Mouse (Mus musculus) lung, postnatal 4 days (tissue): Measurements from ENCODE around the gene Rara.
"Not testable (repeated sequence)": the region's sequence is repeated elsewhere in the genome, so short reads cannot be mapped to it uniquely, and the experiment has no call there.

Source experiments
- DNase-seq, 2 experiments: peaks; one replicate each; pipeline ENCODE4 v3.0.0; 2021

Rara gene

DNA sequence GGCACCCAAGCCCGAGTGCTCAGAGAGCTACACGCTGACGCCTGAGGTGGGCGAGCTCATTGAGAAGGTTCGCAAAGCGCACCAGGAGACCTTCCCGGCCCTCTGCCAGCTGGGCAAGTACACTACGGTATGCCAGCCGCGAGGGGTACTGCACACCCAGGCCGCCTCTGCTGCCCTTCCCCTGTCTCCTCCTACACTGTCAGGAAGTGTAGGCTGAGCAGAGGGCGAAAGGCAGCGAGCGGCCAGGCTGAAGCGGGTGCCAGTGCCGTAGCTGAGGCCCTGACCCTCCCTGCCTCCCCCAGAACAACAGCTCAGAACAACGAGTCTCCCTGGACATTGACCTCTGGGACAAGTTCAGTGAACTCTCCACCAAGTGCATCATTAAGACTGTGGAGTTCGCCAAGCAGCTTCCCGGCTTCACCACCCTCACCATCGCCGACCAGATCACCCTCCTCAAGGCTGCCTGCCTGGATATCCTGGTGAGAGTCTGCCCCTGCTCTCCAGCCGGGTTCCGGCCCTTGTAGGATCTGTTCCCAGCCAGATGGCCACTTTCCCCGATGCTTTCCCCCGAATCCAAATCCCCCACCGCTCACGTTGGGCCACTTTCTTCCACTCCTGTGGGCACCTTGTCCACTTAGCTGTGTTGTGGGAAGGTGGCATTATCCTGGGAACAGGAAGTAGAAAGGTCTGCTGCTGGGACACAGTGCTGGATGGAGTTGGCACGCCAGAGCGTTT is 42.7 kb downstream of the Rara start:
- peak in 1 of 2 experiments; percentile 17 for DNase-seq

DNA sequence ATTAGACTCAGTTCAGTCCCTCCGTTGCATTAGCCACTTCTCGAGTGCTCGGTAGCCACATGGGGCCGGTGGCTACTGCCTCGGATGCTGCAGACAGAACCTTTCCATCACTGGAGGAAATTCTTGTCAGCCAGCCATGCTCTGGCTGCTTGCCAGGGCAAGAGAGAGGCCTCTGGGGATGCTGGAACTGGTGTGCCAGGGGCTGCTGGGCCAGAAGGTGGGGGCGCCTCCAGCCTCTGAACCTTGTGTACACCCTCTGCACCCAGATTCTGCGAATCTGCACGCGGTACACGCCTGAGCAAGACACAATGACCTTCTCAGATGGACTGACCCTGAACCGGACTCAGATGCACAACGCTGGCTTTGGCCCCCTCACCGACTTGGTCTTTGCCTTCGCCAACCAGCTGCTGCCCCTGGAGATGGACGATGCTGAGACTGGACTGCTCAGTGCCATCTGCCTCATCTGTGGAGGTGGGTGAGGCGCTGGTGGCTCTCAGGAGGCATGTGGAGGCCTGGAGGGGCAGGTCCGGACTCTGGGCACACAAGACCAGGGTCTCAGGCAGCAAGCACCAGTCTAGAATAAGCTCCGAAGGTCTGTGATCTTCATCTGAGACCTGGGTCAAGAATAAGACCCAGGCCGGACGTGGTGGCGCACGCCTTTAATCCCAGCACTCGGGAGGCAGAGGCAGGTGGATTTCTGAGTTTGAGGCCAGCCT is 43.9 kb downstream of the Rara start:
- peak; percentile 68 to 83 for DNase-seq

DNA sequence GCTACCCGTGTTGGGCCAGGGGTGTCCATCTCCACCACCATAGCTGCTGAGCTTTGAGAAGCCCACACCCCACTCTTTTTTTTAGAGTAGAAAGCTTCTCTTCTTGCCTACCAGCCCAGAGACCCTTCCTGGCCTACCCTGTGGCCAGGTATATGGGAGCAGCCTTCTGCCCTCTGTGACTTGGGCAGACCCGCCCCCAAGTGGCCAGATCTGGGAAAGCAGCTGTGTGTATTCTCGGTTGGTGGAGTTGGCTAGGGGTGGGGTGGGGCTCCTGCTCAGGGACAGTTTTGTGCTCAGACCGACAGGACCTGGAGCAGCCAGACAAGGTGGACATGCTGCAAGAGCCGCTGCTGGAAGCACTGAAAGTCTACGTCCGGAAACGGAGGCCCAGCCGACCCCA is 44.6 kb downstream of the Rara start:
- DNase-seq = peak; percentile 84 to 92

DNA sequence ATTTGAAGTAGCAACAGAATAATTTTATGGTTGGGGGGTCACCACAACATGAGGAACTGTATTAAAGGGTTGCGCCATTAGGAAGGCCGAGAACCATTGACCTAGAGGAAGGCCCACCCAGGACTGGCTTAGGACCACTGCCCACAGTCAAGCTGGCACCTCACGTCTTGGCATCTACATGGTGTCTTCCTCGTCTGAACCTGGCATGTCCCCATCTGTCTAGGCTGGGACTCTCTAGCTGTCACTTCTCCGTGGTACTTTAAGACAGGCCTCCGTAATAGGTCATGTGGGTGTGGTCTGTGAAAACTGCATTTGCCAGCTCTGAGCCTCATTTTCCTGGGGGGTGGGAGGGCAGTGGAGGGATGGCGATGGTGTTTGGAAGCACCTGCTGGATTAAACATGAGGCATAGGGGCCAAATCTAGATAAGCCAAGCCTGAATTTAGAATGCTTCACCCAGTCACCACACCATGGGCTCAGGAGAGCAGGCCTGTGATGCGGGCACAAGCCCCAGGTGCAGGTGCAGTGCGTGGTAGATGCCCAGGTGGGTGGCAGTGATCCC is 45.3 kb downstream of the Rara start:
- no peak for DNase-seq

DNA sequence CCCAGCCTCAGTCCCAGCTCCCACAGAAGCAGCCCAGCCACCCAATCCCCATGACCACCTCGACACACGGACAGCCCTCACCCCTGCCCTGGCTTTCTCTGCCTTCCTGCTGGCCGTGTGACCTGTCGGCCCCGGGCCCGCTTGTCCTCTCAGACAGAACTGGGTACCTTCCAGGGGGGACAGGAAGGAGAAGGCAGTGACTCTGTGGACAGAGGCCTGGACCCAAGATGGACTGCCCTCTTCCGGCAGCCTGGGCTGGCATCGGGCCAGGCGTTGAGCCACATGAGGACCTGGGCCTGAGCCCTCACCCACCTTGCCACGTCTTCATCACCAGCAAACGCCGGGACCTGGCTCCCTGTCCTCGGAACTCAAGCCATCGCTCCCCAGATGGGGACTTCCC is 46.0 kb downstream of the Rara start:
- DNase-seq = peak; percentile 43 to 65

DNA sequence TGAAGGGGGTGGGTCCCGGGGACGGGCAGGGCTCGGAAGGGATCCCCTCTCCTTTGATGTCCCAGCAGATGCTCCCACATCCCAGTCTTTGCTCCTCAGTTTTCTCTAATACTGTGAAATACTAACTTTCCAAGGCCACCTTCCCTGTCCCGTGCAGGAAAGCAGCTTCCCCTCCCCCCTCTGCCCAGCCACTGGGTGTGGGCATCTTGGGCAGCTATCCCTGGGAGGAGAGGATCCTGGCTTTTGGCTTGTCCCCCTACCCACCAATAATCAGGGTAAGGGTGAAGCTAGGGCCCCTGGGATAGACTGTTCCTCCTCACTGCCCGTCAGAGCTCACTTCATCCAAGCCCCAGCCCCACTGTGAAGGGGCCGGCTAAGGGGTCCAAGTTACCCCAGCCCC is 46.6 kb downstream of the Rara start:
- no peak for DNase-seq

DNA sequence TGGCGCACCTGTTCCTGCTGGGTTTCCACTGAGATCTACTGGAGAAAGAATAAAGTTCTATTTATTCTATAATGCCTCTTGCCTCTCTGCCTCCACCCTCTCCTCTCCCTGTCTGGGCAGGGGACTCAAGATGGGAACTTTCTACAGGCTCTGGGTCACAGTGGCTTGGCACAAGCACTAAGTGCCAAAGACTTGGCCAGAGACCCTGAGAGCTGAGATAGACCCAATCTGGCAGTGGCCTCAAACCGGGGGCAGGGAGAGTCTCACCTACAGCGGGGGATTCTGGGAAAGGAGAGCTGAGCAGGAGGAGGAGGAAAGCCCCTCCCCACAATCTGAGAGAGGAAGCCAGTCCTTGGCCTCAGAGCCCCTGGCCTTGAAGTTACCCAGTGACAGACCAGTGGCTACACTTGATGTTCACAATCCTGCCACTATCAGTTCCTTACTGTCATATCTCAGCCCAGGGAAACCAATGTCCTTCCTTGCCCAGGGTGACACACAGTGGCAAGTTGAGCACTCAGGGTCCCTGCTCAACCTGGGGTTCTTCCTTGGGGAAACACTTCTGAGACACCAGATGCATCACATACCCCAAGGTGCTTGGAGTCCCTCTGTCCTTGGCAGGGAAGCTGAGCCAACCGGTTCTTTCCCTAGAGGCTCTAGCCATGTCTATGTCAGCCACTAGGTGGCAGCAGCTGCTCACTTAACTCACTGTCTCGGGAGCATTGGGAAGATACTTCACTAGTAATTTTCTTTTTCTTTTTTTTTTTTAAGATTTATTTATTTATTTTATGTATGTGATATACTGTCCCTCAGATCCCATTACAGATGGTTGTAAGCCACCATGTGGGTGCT is 47.5 kb downstream of the Rara start:
- peak; percentile 72 to 82 for DNase-seq

DNA sequence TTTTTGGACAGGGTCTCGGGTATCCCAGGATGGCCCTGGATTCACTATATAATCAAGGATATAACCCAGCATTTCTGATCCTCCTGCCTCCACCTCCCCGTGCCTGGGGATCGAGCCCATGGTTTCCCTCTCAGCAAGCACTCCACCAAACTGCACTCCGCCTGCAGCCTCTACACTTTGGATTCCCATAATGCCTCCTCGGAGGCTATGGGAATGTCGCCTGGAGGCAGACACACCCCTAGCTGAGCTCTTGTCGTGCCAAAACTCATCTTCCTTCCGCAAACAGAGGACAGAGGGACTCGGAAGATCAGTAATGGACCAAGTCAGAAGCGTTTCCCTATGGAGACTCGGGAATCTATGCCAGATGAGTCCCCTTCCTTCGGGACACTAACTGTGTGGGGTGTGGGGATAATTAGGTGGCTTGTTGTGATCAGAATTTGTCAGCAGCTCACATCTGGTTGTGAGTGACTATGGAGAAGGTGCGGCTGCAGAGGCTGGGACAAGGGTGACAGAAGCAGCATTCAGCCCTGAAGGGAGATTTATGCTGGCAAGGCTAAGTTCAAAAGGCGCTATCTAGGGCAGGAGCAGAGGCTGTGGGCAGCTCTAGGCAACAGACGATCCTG is 51.0 kb downstream of the Rara start:
- DNase-seq = peak in 1 of 2 experiments; percentile 28

DNA sequence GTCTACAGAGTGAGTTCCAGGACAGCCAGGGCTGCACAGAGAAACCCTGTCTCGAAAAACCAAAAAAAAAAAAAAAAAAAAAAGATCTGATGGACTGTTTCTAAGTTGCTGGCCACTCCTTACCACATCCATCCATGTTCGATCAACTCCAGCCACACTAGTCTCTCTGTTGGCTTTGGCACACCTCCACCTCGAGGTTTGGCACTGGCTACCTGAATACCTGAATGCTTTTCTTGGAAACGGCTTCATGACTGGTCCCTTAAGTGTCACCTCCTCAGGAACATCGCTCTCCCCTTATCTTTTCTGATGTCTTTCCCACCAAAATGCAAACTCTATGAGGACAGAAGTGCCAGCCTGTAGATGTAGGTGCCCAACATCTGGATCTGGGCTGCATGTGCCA is 51.7 kb downstream of the Rara start:
- DNase-seq = no peak

DNA sequence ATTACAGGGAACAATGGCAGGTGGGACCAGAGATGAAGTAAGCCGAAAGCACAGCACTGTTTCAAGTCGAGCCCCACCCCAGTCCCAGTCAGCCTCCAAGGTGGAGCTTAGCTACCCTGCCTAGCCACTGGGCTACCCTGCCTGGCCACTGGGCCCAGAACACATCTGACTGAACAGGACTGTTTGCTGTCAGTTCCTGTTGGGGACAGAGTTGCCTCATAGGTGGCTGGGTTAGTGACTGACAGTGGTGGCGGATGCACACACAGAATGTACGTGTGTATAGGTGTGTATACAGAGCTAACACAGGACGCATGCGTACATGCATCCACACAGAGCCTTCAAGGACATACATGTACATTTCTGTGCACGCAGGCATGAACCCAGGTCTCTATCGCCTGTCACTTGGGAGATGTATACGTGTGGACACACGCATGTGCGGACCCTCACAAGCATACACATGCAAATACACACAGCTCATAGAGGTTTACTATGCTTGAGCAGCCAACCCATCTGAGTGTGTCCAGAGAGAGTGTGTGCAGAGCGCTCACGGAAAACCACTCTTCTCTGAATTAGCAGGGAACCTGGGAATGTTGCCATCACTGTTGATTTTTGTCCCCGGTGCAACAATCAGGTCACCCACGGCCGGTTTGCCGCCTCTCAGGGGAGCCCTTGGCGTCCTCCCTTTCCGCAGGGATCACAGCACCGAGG is 53.8 kb downstream of the Rara start:
- DNase-seq = no peak

DNA sequence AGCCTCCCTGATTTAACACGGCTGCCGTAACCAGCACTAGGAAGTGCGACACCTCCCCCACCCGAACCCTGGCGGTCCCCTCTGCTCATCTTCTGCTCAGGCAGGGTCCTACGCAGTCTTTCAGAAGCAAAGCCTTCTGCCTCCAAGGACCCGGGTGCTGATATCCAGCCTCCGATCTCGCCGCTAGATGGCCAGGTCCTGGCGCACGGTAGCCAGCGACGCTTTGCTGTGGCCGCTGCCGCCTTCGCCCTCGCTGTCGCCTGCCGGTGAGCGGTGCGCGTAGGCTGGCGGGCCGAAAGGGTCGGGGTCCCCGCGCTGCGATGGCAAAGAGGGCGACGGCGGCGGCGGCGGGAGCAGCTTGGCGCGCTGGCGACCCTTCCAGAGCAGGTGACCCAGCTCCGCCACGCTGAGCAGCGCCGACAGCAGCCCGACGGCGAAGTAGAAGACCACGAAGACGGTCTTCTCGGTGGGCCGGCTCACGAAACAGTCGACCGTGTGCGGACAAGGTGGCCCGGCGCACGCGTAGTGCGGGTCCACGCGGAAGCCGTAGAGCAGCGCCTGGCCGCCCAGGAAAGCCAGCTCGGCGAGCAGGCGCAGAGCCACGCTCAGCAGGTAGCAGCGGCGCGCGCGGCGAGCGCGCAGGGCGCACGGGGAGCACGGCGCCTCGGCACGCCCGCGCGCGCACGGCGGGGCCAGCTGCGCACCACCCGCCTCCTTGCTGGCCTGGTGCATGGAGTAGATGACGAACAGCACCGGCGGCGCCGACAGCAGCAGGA is 54.6 kb downstream of the Rara start:
- DNase-seq = peak; percentile 74 to 79

DNA sequence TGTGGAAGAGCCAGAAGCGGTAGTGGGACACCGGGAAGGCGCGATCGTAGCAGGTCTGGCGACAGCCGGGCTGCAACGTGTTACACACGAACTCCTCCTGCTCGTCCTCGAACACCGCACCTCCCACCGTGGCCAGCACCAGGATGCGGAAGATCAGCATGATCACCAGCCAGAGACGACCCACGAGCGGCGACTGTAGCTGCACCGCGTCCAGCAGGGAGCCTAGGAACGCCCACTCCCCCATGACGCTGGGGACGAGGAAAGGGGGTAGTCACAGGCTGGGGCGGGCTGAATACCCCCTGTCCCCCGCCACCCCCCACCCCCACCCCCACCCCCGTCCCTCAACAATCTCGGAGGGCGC is 55.1 kb downstream of the Rara start, which contains the start of gene Gjd3:
Gene Gjd3 (minus strand): TSS at position 244 of the 361 bp plus-strand sequence.
- no peak for DNase-seq

DNA sequence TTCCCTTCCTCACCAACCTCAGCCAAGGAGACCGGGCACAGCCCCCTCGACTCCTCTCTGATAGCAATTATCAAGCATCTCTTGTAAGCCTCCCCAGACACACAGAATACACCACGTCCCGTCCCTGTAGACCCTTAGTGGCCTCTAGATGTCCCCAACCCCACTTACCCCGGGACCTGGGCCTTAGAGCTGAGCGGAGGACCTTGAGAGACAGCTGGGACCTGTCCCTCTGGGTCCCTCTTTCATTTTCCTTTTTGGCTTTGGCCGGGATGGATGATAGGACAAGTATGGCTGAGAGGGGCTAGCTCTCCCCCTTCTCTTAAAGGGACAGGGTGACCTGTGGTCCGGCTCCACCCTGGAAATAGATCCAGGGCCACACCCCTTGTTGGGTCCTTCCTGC is 55.9 kb downstream of the Rara start:
- DNase-seq = no peak

DNA sequence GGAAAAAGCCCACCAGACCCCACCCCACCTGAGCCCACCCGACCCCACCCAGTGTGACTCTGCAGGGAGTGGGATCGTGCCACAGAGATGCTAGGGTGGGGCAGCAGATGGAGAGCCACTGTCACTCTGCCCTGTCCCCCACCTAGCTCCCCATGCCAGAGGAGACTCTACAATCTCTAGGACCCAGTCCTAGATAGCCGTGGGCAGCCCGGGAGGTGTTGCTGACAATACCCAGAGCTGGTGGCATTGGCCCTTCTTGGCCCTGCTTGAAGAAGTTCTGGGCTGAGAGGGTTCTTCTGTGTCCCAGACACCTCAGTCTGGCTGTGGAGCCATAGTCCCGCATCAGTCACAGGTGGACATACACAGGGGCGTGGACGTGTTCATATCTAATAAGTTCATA is 57.9 kb downstream of the Rara start:
- DNase-seq = no peak

DNA sequence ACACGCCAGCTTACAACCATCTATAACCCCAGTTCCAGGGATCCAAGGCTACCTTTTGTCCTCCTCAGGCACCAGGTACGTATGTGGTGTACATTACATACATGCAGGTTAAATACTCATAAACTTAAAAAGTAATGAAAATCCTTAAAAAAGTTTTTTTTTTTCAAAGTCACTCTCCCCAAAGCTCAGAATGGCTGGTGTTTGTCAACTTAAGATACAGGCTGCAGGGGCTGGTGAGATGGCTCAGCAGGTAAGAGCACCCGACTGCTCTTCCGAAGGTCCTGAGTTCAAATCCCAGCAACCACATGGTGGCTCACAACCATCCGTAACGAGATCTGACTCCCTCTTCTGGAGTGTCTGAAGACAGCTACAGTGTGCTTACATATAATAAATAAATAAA is 60.6 kb downstream of the Rara start:
- DNase-seq = not testable (repeated sequence)

DNA sequence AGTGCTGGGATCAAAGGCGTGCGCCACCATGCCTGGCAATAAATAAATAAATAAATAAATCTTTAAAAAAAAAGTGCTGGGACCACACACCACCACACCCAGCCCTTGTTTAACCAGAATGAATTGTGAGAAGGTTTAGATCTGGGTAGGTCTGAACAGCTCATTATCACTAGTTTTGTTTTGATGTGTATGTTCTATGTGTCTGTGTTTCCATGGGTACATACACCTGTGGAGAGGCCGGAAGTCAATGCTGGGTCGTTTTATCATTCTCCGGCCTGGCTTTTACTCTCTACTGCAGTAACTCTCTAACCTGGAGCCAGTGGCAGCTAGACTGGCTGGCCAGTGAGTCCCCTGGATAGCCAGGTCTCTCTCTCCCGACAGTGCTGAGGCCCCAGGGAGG is 63.2 kb downstream of the Rara start:
- no peak for DNase-seq

DNA sequence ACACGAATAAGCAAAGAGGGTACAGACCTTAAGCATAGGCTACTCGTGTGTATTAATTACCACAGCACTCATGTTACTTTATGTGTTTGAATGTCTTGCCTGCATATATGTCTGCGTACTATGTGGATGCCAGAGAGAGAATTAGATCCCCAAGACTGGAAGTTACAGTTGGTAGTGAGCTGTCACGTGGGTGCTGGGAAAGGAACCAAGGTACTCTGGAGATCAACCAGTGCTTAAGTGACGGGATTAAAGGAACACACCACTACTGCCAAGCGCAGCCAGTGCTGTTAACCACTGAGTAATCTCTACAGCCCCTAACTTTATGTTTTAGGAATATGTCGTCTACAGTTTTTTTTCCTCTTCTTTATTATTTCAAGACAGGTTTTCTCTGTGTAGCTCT is 68.4 kb downstream of the Rara start:
- DNase-seq = no peak

DNA sequence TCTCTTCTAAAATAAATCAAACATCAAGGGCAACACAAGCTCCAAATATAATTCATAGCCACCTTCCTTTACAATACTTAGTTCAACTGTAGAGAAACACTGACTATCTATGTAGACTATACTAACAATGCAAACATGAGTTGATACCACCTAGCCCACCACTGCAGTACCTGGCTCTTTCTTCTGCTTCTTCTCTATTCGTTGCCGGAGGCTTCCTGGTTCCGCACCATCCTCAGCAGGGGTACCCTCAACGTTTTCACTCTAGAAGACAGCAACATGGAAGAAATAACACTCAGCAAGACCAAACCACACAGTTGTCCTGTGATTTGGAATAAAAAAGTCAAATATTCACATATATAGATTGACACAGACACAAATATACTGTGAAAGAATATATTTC is 70.0 kb downstream of the Rara start:
- no peak for DNase-seq

DNA sequence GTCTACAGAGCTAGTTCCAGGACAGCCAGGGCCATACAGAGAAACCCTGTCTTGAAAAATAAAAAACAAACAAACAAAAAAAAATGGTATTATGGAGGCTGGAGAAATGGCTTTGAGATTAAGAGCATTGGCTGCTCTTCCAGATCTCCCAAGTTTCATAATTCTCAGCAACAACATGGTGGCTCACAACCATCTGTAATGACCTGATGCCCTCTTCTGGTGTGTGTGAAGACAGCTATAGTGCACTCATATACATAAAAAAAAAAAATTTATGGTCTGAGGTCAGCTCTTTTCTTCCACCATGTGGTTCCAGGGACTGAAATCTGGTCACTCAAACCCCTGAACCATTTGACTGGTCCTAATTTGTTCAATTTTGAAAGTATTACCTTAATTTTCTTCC is 71.2 kb downstream of the Rara start:
- no peak for DNase-seq

DNA sequence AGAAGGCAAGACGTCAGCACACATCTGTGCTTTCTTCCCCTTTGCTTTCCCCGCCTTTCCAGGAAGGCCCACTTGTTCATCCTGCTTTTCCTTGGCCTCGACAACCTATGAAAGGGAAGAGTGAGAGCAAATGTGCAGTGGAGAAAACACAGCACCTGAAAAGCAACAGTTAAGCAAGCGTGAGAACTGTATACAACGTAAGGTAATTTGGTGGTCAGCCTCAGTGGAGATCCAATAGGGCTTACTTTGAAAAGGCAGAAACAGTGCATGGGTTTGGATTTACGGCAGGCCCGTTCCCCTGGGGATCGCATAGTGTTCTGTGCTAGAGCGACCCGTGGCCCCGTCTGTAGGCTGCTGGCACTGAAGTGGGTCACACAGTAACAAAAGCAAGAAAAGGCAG is 71.6 kb downstream of the Rara start:
- DNase-seq = no peak

DNA sequence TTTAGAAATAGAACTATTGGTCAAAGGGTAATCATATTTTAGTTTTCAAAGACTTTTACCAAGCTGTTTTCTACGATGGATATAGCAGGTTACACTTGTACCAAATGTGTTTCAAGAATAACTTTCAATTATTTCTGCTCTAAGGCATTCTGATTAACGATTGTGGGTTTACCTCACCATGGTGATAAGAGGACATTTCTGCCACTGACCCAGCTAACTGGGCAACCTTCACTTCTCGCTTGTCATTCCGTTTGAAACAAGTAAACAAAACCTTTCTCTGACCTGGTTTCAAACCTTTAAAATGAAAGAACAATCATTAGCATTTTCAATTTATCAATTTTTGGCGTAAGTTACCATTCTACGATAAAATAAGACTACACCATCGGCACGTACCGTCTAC is 79.2 kb downstream of the Rara start:
- no peak for DNase-seq
